In the genomic region with DNA sequence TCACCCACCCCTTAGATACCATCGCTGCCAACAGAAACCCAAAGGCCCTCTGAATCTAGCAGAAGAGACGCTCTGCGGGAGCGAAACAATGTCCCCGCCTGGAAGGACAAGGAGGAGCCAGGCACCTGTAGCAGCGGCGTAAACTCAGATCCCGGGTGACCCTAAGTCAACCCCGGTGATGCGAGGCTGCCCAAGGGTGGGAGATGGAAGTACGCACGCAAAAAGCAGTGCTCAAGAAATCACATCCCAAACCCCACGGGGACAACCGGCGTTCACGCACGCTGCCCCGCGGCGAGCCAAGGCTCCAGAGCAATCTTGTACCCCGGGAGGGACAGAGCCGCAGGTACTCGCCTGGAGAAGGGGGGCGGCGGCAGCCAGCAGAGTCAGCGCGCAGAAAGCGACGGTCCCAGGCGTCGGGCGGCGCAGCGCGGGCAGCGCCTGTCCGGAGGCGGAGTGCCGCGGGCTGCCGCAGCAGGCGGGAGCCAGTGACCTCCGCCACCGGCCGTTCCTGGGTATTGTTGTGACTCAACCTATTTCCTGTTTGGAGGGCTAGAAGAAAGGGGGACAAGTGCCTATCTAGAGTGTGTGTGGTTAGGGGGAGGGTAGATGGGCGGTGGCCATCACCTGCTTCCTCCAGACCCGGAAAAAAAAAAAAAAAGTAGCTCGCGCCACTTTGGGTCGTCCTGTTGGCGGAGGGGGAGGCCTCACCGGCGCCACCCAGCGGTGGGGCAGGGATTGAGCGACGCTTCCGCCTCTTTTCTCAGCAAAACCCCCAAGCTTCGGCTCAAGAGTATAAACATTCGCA, we compare ENCODE assay signal across 8 mouse cellular contexts. TPM values are rescaled to one million over a fixed set of nuclear protein-coding genes. Genes with fewer than 3 reads are reported as not detected.
DNase-seq lines count a peak whose midpoint lies in the region; ATAC-seq and TF ChIP-seq lines count a peak whose summit lies in the region.

Gene Tjp2 (minus strand): TSS at position 531 of the 805 bp plus-strand sequence.

- peak within 1 kb of the TSS; percentile 48 for H3K9ac ChIP-seq in limb, embryonic 14.5 days (ENCODE audit: low read depth, low read length, severe bottlenecking)
- peak within 1 kb of the TSS; percentile 36; the same call in 1 of the 2 replicates for H3K9ac ChIP-seq in midbrain, embryonic 14.5 days (replicated peaks; ENCODE audit: low read length)

- DNase-seq in layer of hippocampus, adult 18-20 months (ENCODE audit: low spot score in 2 of 2) = peak; percentile 2 to 36
- DNase-seq in layer of hippocampus, adult 9-10 months (ENCODE audit: low spot score) = no peak
- peak; percentile 75 for DNase-seq in embryo, embryonic 11 days
- peak; percentile 78 to 82 for DNase-seq in heart, adult 18-20 months
- DNase-seq in kidney, adult 11 months = peak; percentile 78
- no peak for DNase-seq in limb, embryonic 14.5 days (ENCODE audit: low spot score)
- peak; percentile 61 for DNase-seq in midbrain, embryonic 14.5 days
- DNase-seq in spleen, postnatal 36 days (ENCODE audit: low spot score in 2 of 2) = peak; percentile 13 to 27

- peak within 1 kb of the TSS; percentile 26; the same call in 1 of the 2 replicates for H3K27ac ChIP-seq in limb, embryonic 14.5 days (replicated peaks; ENCODE audit: low read depth, low read length)
- no peak within 1 kb of the TSS for H3K27ac ChIP-seq in midbrain, embryonic 14.5 days (replicated peaks; ENCODE audit: low read depth, low read length)

- H3K4me1 ChIP-seq in limb, embryonic 14.5 days (ENCODE audit: control insufficient read depth, insufficient read depth, low read length) = peaks cover 5% of the 10 kb centered on the region; the same call in 1 of the 2 replicates
- 0 out of 2 replicates have a peak, but pooled peaks cover 4% of the 10 kb centered on the region for H3K4me1 ChIP-seq in midbrain, embryonic 14.5 days (ENCODE audit: control insufficient read depth, insufficient read depth, low read length)

- peak within 1 kb of the TSS; percentile 80 for H3K4me2 ChIP-seq in limb, embryonic 14.5 days (replicated peaks; ENCODE audit: low read depth, low read length, severe bottlenecking)
- H3K4me2 ChIP-seq in midbrain, embryonic 14.5 days (ENCODE audit: low read length) = peak within 1 kb of the TSS; percentile 85

- H3K36me3 ChIP-seq in limb, embryonic 14.5 days (ENCODE audit: control insufficient read depth, insufficient read depth, low read length) = no peaks in the 10 kb centered on the region
- no peaks in the 10 kb centered on the region for H3K36me3 ChIP-seq in midbrain, embryonic 14.5 days (ENCODE audit: control insufficient read depth, insufficient read depth, low read length)

- no peak for TF ChIP-seq POLR2A in limb, embryonic 14.5 days (IDR thresholded peaks at IDR 0.05; ENCODE audit: borderline replicate concordance, extremely low read depth, insufficient read depth, insufficient read length)

- under 1% methylated on average over 54 of the region's 59 CpGs for WGBS in limb, embryonic 14.5 days
- under 1% methylated on average over 59 of the region's 59 CpGs for WGBS in midbrain, embryonic 14.5 days

- H3K4me3 ChIP-seq in limb, embryonic 14.5 days (replicated peaks; ENCODE audit: low read length) = peak within 1 kb of the TSS; percentile 46
- H3K4me3 ChIP-seq in midbrain, embryonic 14.5 days (replicated peaks; ENCODE audit: low read depth, low read length) = peak within 1 kb of the TSS; percentile 42

- H3K27me3 ChIP-seq in limb, embryonic 14.5 days (ENCODE audit: control insufficient read depth, insufficient read depth, low read length) = peaks cover 22% of the 10 kb centered on the region
- H3K27me3 ChIP-seq in midbrain, embryonic 14.5 days (ENCODE audit: control insufficient read depth, insufficient read depth, low read length) = peaks cover 24% of the 10 kb centered on the region

- peak; percentile 12; the same call in 1 of the 2 replicates for ATAC-seq in limb, embryonic 14.5 days (ENCODE audit: low FRiP score, low read depth)
- ATAC-seq in midbrain, embryonic 14.5 days (ENCODE audit: low FRiP score, low TSS enrichment) = peak; percentile 57

- H3K9me3 ChIP-seq in limb, embryonic 14.5 days (ENCODE audit: control insufficient read depth, low read length) = no peaks in the 10 kb centered on the region
- H3K9me3 ChIP-seq in midbrain, embryonic 14.5 days (ENCODE audit: control insufficient read depth, low read length) = no peaks in the 10 kb centered on the region

RNA-seq across cellular contexts. Expression of gene Tjp2, which starts in this region (rescaled TPM):
- 10 to 100 TPM; 21.8 to 23.2 TPM for total RNA-seq in layer of hippocampus, adult 18-20 months (2021)
- 10 to 100 TPM; 13.3 to 15.3 TPM for total RNA-seq in heart, adult 18-20 months (2021)
- polyA plus RNA-seq in limb, embryonic 14.5 days (2012; rRNA removed) = 9.9 and 12.1 TPM in 2 replicates
- 14.9 and 17.2 TPM in 2 replicates for polyA plus RNA-seq in limb, embryonic 14.5 days (2014; fragmentation: Nextera tagmentation; extraction: Ambion mirVana)
- polyA plus RNA-seq in midbrain, embryonic 14.5 days (2014; fragmentation: Nextera tagmentation; extraction: Ambion mirVana) = 6.7 and 15.5 TPM in 2 replicates

Comparison
In these comparisons a context has a peak if more than half of its experiments do, and no peak if none do; other contexts are left out.
1. DNase-seq: peak in layer of hippocampus, adult 18-20 months (2 of 2), embryo, embryonic 11 days (single experiment), heart, adult 18-20 months (2 of 2), kidney, adult 11 months (single experiment), midbrain, embryonic 14.5 days (single experiment) and spleen, postnatal 36 days (2 of 2); none in layer of hippocampus, adult 9-10 months (single experiment) and limb, embryonic 14.5 days (single experiment).